Mouse (Mus musculus): ENCODE measurements around the gene Sned1.

GRCm38 (mm10) chr1:93227976-93228365 is 7.7 kb upstream of the Sned1 start:
- TF ChIP-seq GATA1 (IDR thresholded peaks at IDR 0.05; ENCODE audit: borderline replicate concordance, low read length) (no peak), FLI1 (IDR thresholded peaks at IDR 0.05; ENCODE audit: low read length) (no peak)
